Mouse (Mus musculus): ENCODE measurements around the gene Ptgr2. TPM values are rescaled to one million over a fixed set of nuclear protein-coding genes. Genes with fewer than 3 reads are reported as not detected.

Ptgr2 gene
- 29.9 and 34.9 TPM in 2 replicates for polyA plus RNA-seq (2015; fragmentation: Nextera tagmentation; extraction: Ambion mirVana)

GRCm38 (mm10) chr12:84284885-84285592 lies at the start of gene Ptgr2:
TSS of gene Ptgr2 (plus strand) at chr12:84285232.

DNA sequence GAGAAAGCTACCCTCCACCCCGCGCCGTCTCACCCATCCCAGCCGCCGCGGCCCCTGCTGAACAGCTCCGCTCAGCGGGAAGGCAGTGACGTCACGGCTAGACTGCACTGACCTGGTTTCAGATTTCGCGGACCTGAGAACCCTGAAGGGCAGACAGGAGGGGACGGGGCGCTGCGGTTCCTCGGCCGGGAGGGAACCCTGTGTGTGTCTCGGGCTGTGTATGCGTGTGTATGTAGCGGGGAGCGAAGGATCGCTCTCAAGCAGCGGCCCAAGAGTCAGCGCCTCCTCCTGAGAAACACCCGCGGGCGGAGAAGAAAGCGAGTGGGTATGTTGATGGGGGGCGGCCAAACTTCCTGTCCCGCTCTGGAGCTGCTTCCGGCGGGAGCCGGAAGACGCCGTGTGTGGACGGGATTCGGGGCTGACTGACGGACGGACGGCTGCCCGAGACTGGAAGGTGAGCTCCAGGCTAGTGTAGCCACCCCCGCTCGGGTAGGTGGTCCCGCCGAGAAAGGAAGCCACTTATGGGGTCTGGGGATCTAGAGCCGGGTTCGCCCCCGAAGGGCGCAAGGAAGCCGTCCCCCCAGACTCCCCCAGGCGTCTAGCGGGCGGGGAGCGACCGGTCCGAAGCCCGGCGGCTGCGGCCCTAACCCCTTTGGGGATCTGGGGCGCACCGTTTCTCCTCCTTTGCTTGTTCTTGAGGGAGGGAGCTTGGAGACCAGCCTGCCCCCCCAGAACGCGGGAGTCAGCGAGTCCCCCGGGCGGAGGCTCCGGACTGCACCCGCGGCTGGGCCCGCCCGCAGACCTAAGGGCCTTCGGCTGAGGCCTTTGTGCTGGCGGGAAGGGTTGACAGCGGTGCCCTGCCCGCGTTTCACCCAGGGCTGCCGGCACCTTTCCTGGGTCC lies 31.9 kb downstream of the Ptgr2 start, which contains the start of gene Zfp410:
TSS of gene Zfp410 (plus strand) at position 132 of the 901 bp plus-strand sequence.

GRCm38 (mm10) chr12:84361555-84362489 lies 76.8 kb downstream of the Ptgr2 start, which contains the start of the genes Coq6 and Fam161b:
TSS of gene Coq6 (plus strand) at chr12:84361657.
TSS of gene Fam161b (minus strand) at chr12:84361833.

Other genes starting within 250 kb of the Ptgr2 start
- 0.44 and 0.48 TPM in 2 replicates for gene Acot4, start 246.9 kb upstream of the Ptgr2 start, polyA plus RNA-seq (2015; fragmentation: Nextera tagmentation; extraction: Ambion mirVana)
- not detected in 2 replicates for gene Gm49366, start 246.3 kb upstream of the Ptgr2 start, polyA plus RNA-seq (2015; fragmentation: Nextera tagmentation; extraction: Ambion mirVana)
- not detected in 2 replicates for gene Acot3, start 233.1 kb upstream of the Ptgr2 start, polyA plus RNA-seq (2015; fragmentation: Nextera tagmentation; extraction: Ambion mirVana)
- not detected in 2 replicates for gene Acot5, start 215.9 kb upstream of the Ptgr2 start, polyA plus RNA-seq (2015; fragmentation: Nextera tagmentation; extraction: Ambion mirVana)
- gene Acot6, start 184.6 kb upstream of the Ptgr2 start, polyA plus RNA-seq (2015; fragmentation: Nextera tagmentation; extraction: Ambion mirVana): 1.3 and 1.5 TPM in 2 replicates
- 2.4 and 3.5 TPM in 2 replicates for gene Dnal1, start 170.9 kb upstream of the Ptgr2 start, polyA plus RNA-seq (2015; fragmentation: Nextera tagmentation; extraction: Ambion mirVana)
- gene Pnma1, start 136.7 kb upstream of the Ptgr2 start, polyA plus RNA-seq (2015; fragmentation: Nextera tagmentation; extraction: Ambion mirVana): 0.51 and 0.80 TPM in 2 replicates
- 5.9 and 6.6 TPM in 2 replicates for gene Elmsan1, start 66.4 kb upstream of the Ptgr2 start, polyA plus RNA-seq (2015; fragmentation: Nextera tagmentation; extraction: Ambion mirVana)
- gene Zfp410, start 31.6 kb downstream of the Ptgr2 start, polyA plus RNA-seq (2015; fragmentation: Nextera tagmentation; extraction: Ambion mirVana): 41.1 and 44.6 TPM in 2 replicates
- gene Coq6, start 76.4 kb downstream of the Ptgr2 start, polyA plus RNA-seq (2015; fragmentation: Nextera tagmentation; extraction: Ambion mirVana): 22.1 and 25.4 TPM in 2 replicates
- 0.82 and 0.93 TPM in 2 replicates for gene Fam161b, start 76.6 kb downstream of the Ptgr2 start, polyA plus RNA-seq (2015; fragmentation: Nextera tagmentation; extraction: Ambion mirVana)
- 13.4 and 16.0 TPM in 2 replicates for gene Entpd5, start 123.8 kb downstream of the Ptgr2 start, polyA plus RNA-seq (2015; fragmentation: Nextera tagmentation; extraction: Ambion mirVana)
- gene Bbof1, start 123.8 kb downstream of the Ptgr2 start, polyA plus RNA-seq (2015; fragmentation: Nextera tagmentation; extraction: Ambion mirVana): 0.27 and 0.57 TPM in 2 replicates
- gene Rnf113a2, start 132.0 kb downstream of the Ptgr2 start, polyA plus RNA-seq (2015; fragmentation: Nextera tagmentation; extraction: Ambion mirVana): 21.1 and 24.9 TPM in 2 replicates
- 36.0 and 38.3 TPM in 2 replicates for gene Aldh6a1, start 165.8 kb downstream of the Ptgr2 start, polyA plus RNA-seq (2015; fragmentation: Nextera tagmentation; extraction: Ambion mirVana)
- 9.5 and 10.6 TPM in 2 replicates for gene Lin52, start 166.2 kb downstream of the Ptgr2 start, polyA plus RNA-seq (2015; fragmentation: Nextera tagmentation; extraction: Ambion mirVana)